Mouse (Mus musculus) lung, embryonic 15.5 days (tissue): ENCODE measurements around the gene 1700019A02Rik. TPM values are rescaled to one million over a fixed set of nuclear protein-coding genes. Genes with fewer than 3 reads are reported as not detected.

Experiments used
- ATAC-seq: fragments of 200-750 bp; cut with Nextera tagmentation; 2 replicates; pipeline ENCODE4 v1.8.0; 2017; ENCODE audit warnings: moderate number of reproducible peaks, borderline replicate concordance; ENCODE audit not compliant: low FRiP score, low TSS enrichment; ENCODE audit errors: extremely low read depth
- H3K27ac ChIP-seq: fragments of 300-500 bp; sonication (generic); 2 replicates; pipeline ENCODE4 v1.5.1; 2015; ENCODE audit warnings: moderate library complexity, mild to moderate bottlenecking, inconsistent platforms
- H3K27me3 ChIP-seq: fragments of 300-500 bp; sonication (generic); 2 replicates; pipeline ENCODE4 v1.6.1; 2015; ENCODE audit warnings: inconsistent platforms
- H3K36me3 ChIP-seq: fragments of 300-500 bp; sonication (generic); 2 replicates; pipeline ENCODE4 v1.6.1; 2015; ENCODE audit warnings: inconsistent platforms
- H3K4me1 ChIP-seq: fragments of 300-500 bp; sonication (generic); 2 replicates; pipeline ENCODE4 v1.6.1; 2015; ENCODE audit warnings: inconsistent platforms
- H3K4me2 ChIP-seq: fragments of 300-500 bp; sonication (generic); 2 replicates; pipeline ENCODE4 v1.6.1; 2015; ENCODE audit warnings: inconsistent platforms, mild to moderate bottlenecking, moderate library complexity
- H3K4me3 ChIP-seq: fragments of 300-500 bp; sonication (generic); 2 replicates; pipeline ENCODE4 v1.5.1; 2015; ENCODE audit warnings: mild to moderate bottlenecking, inconsistent platforms
- H3K9ac ChIP-seq: fragments of 300-500 bp; sonication (generic); 2 replicates; pipeline ENCODE4 v1.6.1; 2015; ENCODE audit warnings: inconsistent platforms
- H3K9me3 ChIP-seq: fragments of 300-500 bp; sonication (generic); 2 replicates; pipeline ENCODE4 v1.6.1; 2016; ENCODE audit warnings: inconsistent platforms
- WGBS: fragments of 180-500 bp; shearing (Covaris S2); methylation state at CpG from one replicate; pipeline ENCODE4 v1.1.7; 2015; 5-methylcytosine and 5-hydroxymethylcytosine counted together
- polyA plus RNA-seq: library from polyadenylated mRNA; unstranded; fragments of >200 nt; fragmentation: Nextera tagmentation; extraction: Ambion mirVana; gene quantifications from 2 replicates; pipeline ENCODE4 v1.2.1, GENCODE M21; 2015

The 1700019A02Rik gene
- polyA plus RNA-seq, result not detected in 2 replicates

GRCm38 (mm10) chr1:53187536-53187935, at the start of gene 1700019A02Rik:
1700019A02Rik (minus strand) TSS chr1:53187636.
- 93% methylated on average over 8 of the region's 8 CpGs for WGBS
- no peaks in the 10 kb centered on the region for H3K27me3 ChIP-seq
- no peak within 1 kb of the TSS for H3K4me2 ChIP-seq
- no peak within 1 kb of the TSS for H3K27ac ChIP-seq
- no peak within 1 kb of the TSS for H3K9ac ChIP-seq
- no peaks in the 10 kb centered on the region for H3K4me1 ChIP-seq
- no peaks in the 10 kb centered on the region for H3K36me3 ChIP-seq
- H3K4me3 ChIP-seq, result no peak within 1 kb of the TSS
- ATAC-seq, result no peak
- no peaks in the 10 kb centered on the region for H3K9me3 ChIP-seq

GRCm38 (mm10) chr1:53226063-53226462, 38.6 kb upstream of the 1700019A02Rik start:
- Histone ChIP-seq H3K4me2 (no peak overlapping the region), H3K9ac (no peak overlapping the region), H3K4me3 (no peak overlapping the region), H3K36me3 (no peaks in the 10 kb centered on the region), H3K9me3 (no peaks in the 10 kb centered on the region), H3K27ac (no peak overlapping the region), H3K27me3 (no peaks in the 10 kb centered on the region), H3K4me1 (no peaks in the 10 kb centered on the region)
- no peak for ATAC-seq
- 45% methylated on average over 1 of the region's 1 CpGs for WGBS

GRCm38 (mm10) chr1:53225616-53226015, 38.2 kb upstream of the 1700019A02Rik start:
- 66% methylated on average over 3 of the region's 3 CpGs for WGBS
- H3K9me3 ChIP-seq, result no peaks in the 10 kb centered on the region
- no peak overlapping the region for H3K9ac ChIP-seq
- H3K27me3 ChIP-seq, result no peaks in the 10 kb centered on the region
- H3K36me3 ChIP-seq, result no peaks in the 10 kb centered on the region
- no peak overlapping the region for H3K27ac ChIP-seq
- no peak overlapping the region for H3K4me2 ChIP-seq
- no peak for ATAC-seq
- no peak overlapping the region for H3K4me3 ChIP-seq
- no peaks in the 10 kb centered on the region for H3K4me1 ChIP-seq

- WGBS, result 100% methylated on average over 1 of the region's 1 CpGs
- Histone ChIP-seq H3K4me1 (no peaks in the 10 kb centered on the region), H3K27me3 (no peaks in the 10 kb centered on the region), H3K9me3 (no peaks in the 10 kb centered on the region), H3K36me3 (no peaks in the 10 kb centered on the region), H3K9ac (no peak overlapping the region), H3K4me3 (no peak overlapping the region), H3K4me2 (no peak overlapping the region), H3K27ac (no peak overlapping the region)
- no peak for ATAC-seq
Observed at GRCm38 (mm10) chr1:53224775-53225174, 37.3 kb upstream of the 1700019A02Rik start.

GRCm38 (mm10) chr1:53210136-53210535, 22.7 kb upstream of the 1700019A02Rik start:
- Histone ChIP-seq H3K9ac (no peak overlapping the region), H3K4me2 (no peak overlapping the region), H3K4me3 (no peak overlapping the region), H3K9me3 (no peaks in the 10 kb centered on the region), H3K36me3 (no peaks in the 10 kb centered on the region), H3K4me1 (no peaks in the 10 kb centered on the region), H3K27me3 (no peaks in the 10 kb centered on the region), H3K27ac (no peak overlapping the region)
- no peak for ATAC-seq

GRCm38 (mm10) chr1:53203902-53204301, 16.5 kb upstream of the 1700019A02Rik start:
- no peaks in the 10 kb centered on the region for H3K4me1 ChIP-seq
- H3K9ac ChIP-seq, result no peak overlapping the region
- H3K9me3 ChIP-seq, result no peaks in the 10 kb centered on the region
- H3K36me3 ChIP-seq, result no peaks in the 10 kb centered on the region
- no peak for ATAC-seq
- no peaks in the 10 kb centered on the region for H3K27me3 ChIP-seq
- H3K4me3 ChIP-seq, result no peak overlapping the region
- H3K4me2 ChIP-seq, result no peak overlapping the region
- no peak overlapping the region for H3K27ac ChIP-seq
- WGBS, result 76% methylated on average over 2 of the region's 2 CpGs

- Histone ChIP-seq H3K4me3 (no peak overlapping the region), H3K36me3 (no peaks in the 10 kb centered on the region), H3K9me3 (no peaks in the 10 kb centered on the region), H3K9ac (no peak overlapping the region), H3K4me1 (no peaks in the 10 kb centered on the region), H3K27me3 (no peaks in the 10 kb centered on the region), H3K27ac (no peak overlapping the region), H3K4me2 (no peak overlapping the region)
- WGBS, result 60% methylated on average over 2 of the region's 2 CpGs
- no peak for ATAC-seq
Observed at GRCm38 (mm10) chr1:53201630-53202199, 14.3 kb upstream of the 1700019A02Rik start.

- no peak overlapping the region for H3K27ac ChIP-seq
- no peak for ATAC-seq
- no peaks in the 10 kb centered on the region for H3K9me3 ChIP-seq
- no peaks in the 10 kb centered on the region for H3K4me1 ChIP-seq
- no peaks in the 10 kb centered on the region for H3K27me3 ChIP-seq
- no peak overlapping the region for H3K9ac ChIP-seq
- no peak overlapping the region for H3K4me3 ChIP-seq
- no peak overlapping the region for H3K4me2 ChIP-seq
- no peaks in the 10 kb centered on the region for H3K36me3 ChIP-seq
- 62% methylated on average over 3 of the region's 3 CpGs for WGBS
Observed at GRCm38 (mm10) chr1:53194536-53194935, 7.1 kb upstream of the 1700019A02Rik start.

GRCm38 (mm10) chr1:53191234-53191633, 3.8 kb upstream of the 1700019A02Rik start:
- Histone ChIP-seq H3K9ac (no peak overlapping the region), H3K4me2 (no peak overlapping the region), H3K36me3 (no peaks in the 10 kb centered on the region), H3K27me3 (no peaks in the 10 kb centered on the region), H3K27ac (no peak overlapping the region), H3K4me1 (no peaks in the 10 kb centered on the region), H3K4me3 (no peak overlapping the region), H3K9me3 (no peaks in the 10 kb centered on the region)
- no peak for ATAC-seq
- 76% methylated on average over 3 of the region's 3 CpGs for WGBS

GRCm38 (mm10) chr1:53189620-53190019, 2.2 kb upstream of the 1700019A02Rik start:
- 44% methylated on average over 3 of the region's 3 CpGs for WGBS
- Histone ChIP-seq H3K9ac (no peak overlapping the region), H3K9me3 (no peaks in the 10 kb centered on the region), H3K4me1 (no peaks in the 10 kb centered on the region), H3K36me3 (no peaks in the 10 kb centered on the region), H3K4me2 (no peak overlapping the region), H3K4me3 (no peak overlapping the region), H3K27me3 (no peaks in the 10 kb centered on the region), H3K27ac (no peak overlapping the region)
- no peak for ATAC-seq

GRCm38 (mm10) chr1:53186301-53186700, 1.1 kb downstream of the 1700019A02Rik start:
- WGBS, result 90% methylated on average over 3 of the region's 3 CpGs
- H3K27ac ChIP-seq, result no peak overlapping the region
- H3K4me3 ChIP-seq, result no peak overlapping the region
- no peak overlapping the region for H3K4me2 ChIP-seq
- H3K4me1 ChIP-seq, result no peaks in the 10 kb centered on the region
- H3K9me3 ChIP-seq, result no peaks in the 10 kb centered on the region
- H3K36me3 ChIP-seq, result no peaks in the 10 kb centered on the region
- no peak for ATAC-seq
- H3K27me3 ChIP-seq, result no peaks in the 10 kb centered on the region
- no peak overlapping the region for H3K9ac ChIP-seq

- H3K4me2 ChIP-seq, result no peak overlapping the region
- H3K27ac ChIP-seq, result no peak overlapping the region
- 68% methylated on average over 6 of the region's 6 CpGs for WGBS
- ATAC-seq, result no peak
- no peaks in the 10 kb centered on the region for H3K4me1 ChIP-seq
- no peaks in the 10 kb centered on the region for H3K36me3 ChIP-seq
- H3K9me3 ChIP-seq, result no peaks in the 10 kb centered on the region
- no peaks in the 10 kb centered on the region for H3K27me3 ChIP-seq
- no peak overlapping the region for H3K4me3 ChIP-seq
- H3K9ac ChIP-seq, result no peak overlapping the region
Observed at GRCm38 (mm10) chr1:53157715-53158114, 29.7 kb downstream of the 1700019A02Rik start.

- no peak for ATAC-seq
- WGBS, result 18% methylated on average over 2 of the region's 2 CpGs
- H3K27me3 ChIP-seq, result no peaks in the 10 kb centered on the region
Observed at GRCm38 (mm10) chr1:53123066-53123465, 64.4 kb downstream of the 1700019A02Rik start.

More at GRCm38 (mm10) chr1:53123066-53123465, 64.4 kb downstream of the 1700019A02Rik start:
- H3K9ac ChIP-seq, result no peak overlapping the region
- no peaks in the 10 kb centered on the region for H3K4me1 ChIP-seq
- H3K36me3 ChIP-seq, result no peaks in the 10 kb centered on the region
- no peak overlapping the region for H3K4me3 ChIP-seq
- H3K4me2 ChIP-seq, result no peak overlapping the region
- H3K27ac ChIP-seq, result no peak overlapping the region
- H3K9me3 ChIP-seq, result no peaks in the 10 kb centered on the region
